Mouse (Mus musculus) CH12.LX (cell line): ENCODE data around the gene Fermt1.

Experiments
- CTCF ChIP-seq, 2 experiments: IDR thresholded peaks in 1 of 2; conservative IDR thresholded peaks in 1 of 2; 2 replicates each; pipeline ENCODE4 v1.5.1; 2011 to 2012; ENCODE audit warnings: low read depth in 2 of 2, low read length in 2 of 2, improper control_type of control experiment in 1 of 2, inconsistent platforms in 1 of 2, mild to moderate bottlenecking in 1 of 2, moderate library complexity in 1 of 2
- ELF1 ChIP-seq: IDR thresholded peaks from 2 replicates; pipeline ENCODE4 v1.6.1; 2014; ENCODE audit warnings: low read depth, mild to moderate bottlenecking, inconsistent platforms, low read length, improper control_type of control experiment
- NELFE ChIP-seq: IDR thresholded peaks from 2 replicates; pipeline ENCODE4 v1.6.1; 2011; ENCODE audit warnings: low read depth, low read length, improper control_type of control experiment
- POLR2A ChIP-seq: IDR thresholded peaks from 2 replicates; pipeline ENCODE4 v1.6.1; 2011; ENCODE audit warnings: low read depth, mild to moderate bottlenecking, improper control_type of control experiment, low read length
- POLR2AphosphoS2 ChIP-seq: IDR thresholded peaks from 2 replicates; pipeline ENCODE4 v1.6.1; 2011; ENCODE audit warnings: low read depth, low read length, improper control_type of control experiment
- RCOR1 ChIP-seq: conservative IDR thresholded peaks from 2 replicates; pipeline ENCODE4 v1.6.1; 2012; ENCODE audit warnings: low read depth, mild to moderate bottlenecking, inconsistent platforms, low read length, improper control_type of control experiment
- UBTF ChIP-seq: IDR thresholded peaks from 2 replicates; pipeline ENCODE4 v1.6.1; 2012; ENCODE audit warnings: low read depth, mild to moderate bottlenecking, inconsistent platforms, low read length, improper control_type of control experiment, moderate library complexity
- ZNF384 ChIP-seq: IDR thresholded peaks from 2 replicates; pipeline ENCODE4 v1.6.1; 2012; ENCODE audit warnings: low read depth, low read length, improper control_type of control experiment, inconsistent platforms

GRCm38 (mm10) chr2:132928999-132929398 lies 16.7 kb downstream of the Fermt1 start:
- TF ChIP-seq POLR2A (no peak), NELFE (no peak), UBTF (no peak), ZNF384 (no peak), RCOR1 (no peak), CTCF (conservative IDR thresholded peaks at IDR 0.05 in 1 of 2, IDR thresholded peaks at IDR 0.05 in 1 of 2; ENCODE audit: low read depth in 2 of 2, low read length in 2 of 2) (no peak), POLR2AphosphoS2 (no peak), ELF1 (no peak)
